ENCODE assay signal across 15 mouse cellular contexts in genomic region chr15:77891766-77892165, GRCm38 (mm10). TPM values are rescaled to one million over a fixed set of nuclear protein-coding genes. Genes with fewer than 3 reads are reported as not detected.
DNase-seq lines count a peak whose midpoint lies in the region; ATAC-seq lines count a peak whose summit lies in the region.
"Had no signal": no experiment of that assay in that cellular context is flagged by ENCODE, and none has a peak within 500 bp of the region (broad histone marks: within the 10 kb centered on the region; RNA-seq: fewer than 3 reads in every experiment).

No protein-coding gene starts in this region.

- peak; percentile 97 for DNase-seq in heart, adult 11 months
- no peak for DNase-seq in heart, postnatal 25 days (ENCODE audit: low spot score)
- peak; percentile 61 for DNase-seq in 3134 (ENCODE audit: extremely low read depth, insufficient read length, low spot score)
- DNase-seq in thymus, adult 18-20 months, result no peak
- DNase-seq in right cerebral cortex, postnatal 36 days (ENCODE audit: low spot score in 2 of 2), result no peak
- DNase-seq in thymus, postnatal 10 days (ENCODE audit: low spot score in 2 of 2), result no peak
- DNase-seq: cerebellum, adult 8-10 months had no signal

- H3K36me3 ChIP-seq in lung, embryonic 16.5 days (ENCODE audit: control insufficient read depth, insufficient read depth, low read length), result no peaks in the 10 kb centered on the region
- H3K36me3 ChIP-seq: heart, embryonic 15.5 days; intestine, embryonic 15.5 days; midbrain, embryonic 12.5 days had no signal

- H3K9ac ChIP-seq in lung, embryonic 16.5 days (ENCODE audit: low read length), result no peak overlapping the region
- H3K9ac ChIP-seq: heart, embryonic 15.5 days; midbrain, embryonic 12.5 days had no signal

- peak overlapping the region; percentile 61 for H3K27ac ChIP-seq in brown adipose tissue, adult 24 weeks (replicated peaks; ENCODE audit: low read depth, low read length)
- peak overlapping the region; percentile 55; the same call in 1 of the 2 replicates for H3K27ac ChIP-seq in lung, embryonic 16.5 days (ENCODE audit: low read length)
- H3K27ac ChIP-seq: heart, embryonic 15.5 days; intestine, embryonic 15.5 days; left cerebral cortex, adult 2 months; midbrain, embryonic 12.5 days had no signal

- H3K4me3 ChIP-seq in brown adipose tissue, adult 24 weeks (ENCODE audit: insufficient read depth, low read depth, low read length), result no peak overlapping the region
- H3K4me3 ChIP-seq in lung, embryonic 16.5 days (ENCODE audit: low read length), result no peak overlapping the region
- H3K4me3 ChIP-seq: heart, embryonic 15.5 days; intestine, embryonic 15.5 days; left cerebral cortex, adult 2 months; midbrain, embryonic 12.5 days had no signal

- 63% methylated on average over 8 of the region's 8 CpGs for WGBS in lung, embryonic 16.5 days

- no peaks in the 10 kb centered on the region for H3K27me3 ChIP-seq in lung, embryonic 16.5 days (ENCODE audit: control insufficient read depth, insufficient read depth, low read depth, low read length)
- H3K27me3 ChIP-seq: heart, embryonic 15.5 days; intestine, embryonic 15.5 days; midbrain, embryonic 12.5 days had no signal

- H3K4me1 ChIP-seq in brown adipose tissue, adult 24 weeks (ENCODE audit: control insufficient read depth, insufficient read depth, insufficient read length, low read length), result peaks cover 3% of the 10 kb centered on the region; the same call in 1 of the 2 replicates
- peaks cover 18% of the 10 kb centered on the region for H3K4me1 ChIP-seq in lung, embryonic 16.5 days (replicated peaks; ENCODE audit: control insufficient read depth, insufficient read depth, low read length)
- H3K4me1 ChIP-seq: heart, embryonic 15.5 days; midbrain, embryonic 12.5 days had no signal

- H3K9me3 ChIP-seq in lung, embryonic 16.5 days (ENCODE audit: control insufficient read depth, low read length), result no peaks in the 10 kb centered on the region
- H3K9me3 ChIP-seq: heart, embryonic 15.5 days; intestine, embryonic 15.5 days; midbrain, embryonic 12.5 days had no signal

- H3K4me2 ChIP-seq in lung, embryonic 16.5 days (ENCODE audit: low read depth, low read length), result no peak overlapping the region
- H3K4me2 ChIP-seq: heart, embryonic 15.5 days; intestine, embryonic 15.5 days; midbrain, embryonic 12.5 days had no signal

- peak; percentile 44; the same call in 1 of the 2 replicates for ATAC-seq in lung, embryonic 16.5 days (ENCODE audit: low read depth)
- ATAC-seq: CD4-positive, CD25-positive, alpha-beta regulatory T cell, adult 4 months; forebrain, embryonic 16.5 days; intestine, embryonic 15.5 days had no signal

- intact Hi-C loops in heart, postnatal 25 days (cut with DNase I), result no loop called here

RNA-seq across cellular contexts. Expression of gene Txn2, which starts 37.0 kb away (rescaled TPM):
- total RNA-seq in heart, postnatal 25 days (2021), result 100 to 1,000 TPM; 278 to 282 TPM
- 696 and 736 TPM in 2 replicates for polyA plus RNA-seq in brown adipose tissue, adult 24 weeks (2012; ENCODE audit: insufficient read depth, insufficient read length, missing spikeins)
- polyA plus RNA-seq in lung, embryonic 16.5 days (2015; fragmentation: Nextera tagmentation; extraction: Ambion mirVana), result 182 and 185 TPM in 2 replicates

RNA-seq across cellular contexts. Expression of gene Myh9, which starts 49.8 kb away (rescaled TPM):
- total RNA-seq in heart, postnatal 25 days (2021), result 100 to 1,000 TPM; 122 to 124 TPM
- polyA plus RNA-seq in brown adipose tissue, adult 24 weeks (2012; ENCODE audit: insufficient read depth, insufficient read length, missing spikeins), result 36.0 and 59.3 TPM in 2 replicates
- 71.7 and 77.6 TPM in 2 replicates for polyA plus RNA-seq in lung, embryonic 16.5 days (2015; fragmentation: Nextera tagmentation; extraction: Ambion mirVana)

Comparison
In these comparisons a context has a peak if more than half of its experiments do, and no peak if none do; other contexts are left out.
1. DNase-seq: peak in heart, adult 11 months (single experiment) and 3134 (single experiment); none in heart, postnatal 25 days (single experiment), thymus, adult 18-20 months (0 of 2), right cerebral cortex, postnatal 36 days (0 of 2) and thymus, postnatal 10 days (0 of 2).